Mouse (Mus musculus) c-Kit-positive CD71-positive TER-119-negative erythroid progenitor cells, embryonic 14.5 days (primary cell): ENCODE data around the gene Inpp5k.

Experiments used
- DNase-seq: peaks from one replicate; pipeline ENCODE4 v3.0.0-alpha.2; 2013; ENCODE audit warnings: low read depth

Gene Inpp5k

GRCm38 (mm10) chr11:75620136-75620780 lies 10.5 kb upstream of the Inpp5k start:
- DNase-seq, result no peak

GRCm38 (mm10) chr11:75621426-75621825 lies 9.4 kb upstream of the Inpp5k start:
- no peak for DNase-seq

DNA sequence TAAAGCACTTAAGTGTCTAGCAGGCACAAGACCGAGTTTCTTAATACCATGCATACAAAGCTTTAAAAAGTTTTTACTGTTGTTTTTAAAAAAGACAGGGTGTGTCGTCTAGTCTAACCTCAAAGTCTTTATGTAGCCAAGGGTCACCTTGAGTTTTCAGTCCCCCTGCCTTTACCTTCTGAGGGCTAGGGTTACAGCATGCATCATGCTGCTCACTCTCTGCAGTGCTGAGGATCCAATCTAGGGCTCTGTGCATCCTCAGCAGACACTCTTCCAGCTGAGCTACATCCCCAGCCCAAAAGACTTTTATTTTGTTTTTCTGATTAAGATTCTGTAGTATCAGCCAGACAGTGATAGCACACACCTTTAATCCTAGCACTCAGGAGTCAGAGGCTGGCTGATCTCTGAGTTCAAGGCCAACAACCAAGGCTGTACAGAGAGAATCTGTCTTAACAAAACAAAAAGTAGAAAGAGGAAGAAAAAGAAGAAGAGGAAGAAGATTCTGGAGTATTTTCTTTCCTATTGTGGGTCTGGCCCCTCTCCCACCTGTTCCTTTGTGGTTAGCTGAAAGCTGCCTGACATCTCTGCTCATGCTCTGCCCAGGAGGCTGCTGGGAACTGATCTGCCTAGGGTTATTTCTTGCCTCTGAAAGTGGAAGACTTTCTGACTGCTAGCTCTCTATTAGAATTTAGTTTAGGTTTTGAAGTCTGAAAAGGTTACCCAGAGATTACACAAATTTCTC lies 8.0 kb upstream of the Inpp5k start:
- no peak for DNase-seq

GRCm38 (mm10) chr11:75624102-75624554 lies 6.7 kb upstream of the Inpp5k start:
- DNase-seq, result no peak

- DNase-seq, result no peak
These were observed 5.0 kb upstream of the Inpp5k start for GRCm38 (mm10) chr11:75625820-75626219.

GRCm38 (mm10) chr11:75630098-75630497 lies 690 bp upstream of the Inpp5k start:
- DNase-seq, result no peak

DNA sequence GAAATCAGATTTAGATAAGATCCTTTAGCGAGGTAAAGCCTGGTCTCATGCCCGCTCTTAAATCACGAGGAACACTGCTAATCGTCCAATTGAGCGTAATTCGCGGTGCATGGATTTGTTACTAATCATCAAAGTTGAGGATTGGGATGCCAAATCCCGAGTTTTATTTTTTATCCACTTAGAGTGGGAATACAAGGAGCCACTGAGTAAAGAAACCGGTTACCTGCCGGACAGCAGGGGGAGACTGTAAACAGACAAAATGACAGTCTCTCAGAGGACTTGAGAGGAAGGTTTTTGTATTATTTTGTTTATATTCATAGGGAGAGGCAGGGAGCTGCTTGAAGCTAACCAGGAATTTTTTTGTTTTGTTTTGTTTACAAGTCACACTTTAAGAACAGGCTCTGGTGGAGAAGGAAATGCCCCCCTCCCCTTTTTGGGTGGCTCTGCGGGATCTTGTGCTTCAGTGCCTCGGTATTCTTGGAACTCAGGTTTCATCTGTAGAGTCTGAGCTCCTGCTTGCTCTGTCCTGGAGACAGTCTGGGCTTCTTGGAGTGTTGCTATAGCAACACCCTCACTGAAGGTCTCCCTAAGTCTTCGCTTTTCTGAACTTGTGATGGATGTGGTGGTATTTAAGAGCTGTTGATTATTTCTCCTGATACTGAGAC lies 905 bp downstream of the Inpp5k start:
- peak; percentile 34 for DNase-seq

GRCm38 (mm10) chr11:75632921-75633320 lies 2.1 kb downstream of the Inpp5k start:
- DNase-seq, result no peak

DNA sequence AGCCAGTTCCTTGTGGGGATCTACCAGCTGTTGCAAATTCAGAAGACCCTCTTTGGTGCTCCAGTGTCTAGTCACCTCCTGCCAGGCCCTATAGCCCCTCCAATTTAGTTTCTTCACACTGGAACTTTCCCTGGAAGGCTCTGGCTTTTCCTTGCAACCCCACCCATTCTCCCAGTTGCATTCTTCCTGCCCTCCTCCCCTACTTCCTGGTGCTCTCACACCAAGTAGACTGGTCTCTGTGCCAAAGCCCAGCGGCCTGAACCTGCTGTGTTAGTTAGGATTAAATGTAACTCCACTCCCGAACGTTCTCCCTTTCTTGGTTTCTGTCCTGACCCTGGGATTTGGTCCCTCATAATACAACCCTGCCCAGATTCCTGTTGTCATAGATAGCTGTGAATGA lies 4.0 kb downstream of the Inpp5k start:
- no peak for DNase-seq

GRCm38 (mm10) chr11:75635315-75635714 lies 4.5 kb downstream of the Inpp5k start:
- no peak for DNase-seq

DNA sequence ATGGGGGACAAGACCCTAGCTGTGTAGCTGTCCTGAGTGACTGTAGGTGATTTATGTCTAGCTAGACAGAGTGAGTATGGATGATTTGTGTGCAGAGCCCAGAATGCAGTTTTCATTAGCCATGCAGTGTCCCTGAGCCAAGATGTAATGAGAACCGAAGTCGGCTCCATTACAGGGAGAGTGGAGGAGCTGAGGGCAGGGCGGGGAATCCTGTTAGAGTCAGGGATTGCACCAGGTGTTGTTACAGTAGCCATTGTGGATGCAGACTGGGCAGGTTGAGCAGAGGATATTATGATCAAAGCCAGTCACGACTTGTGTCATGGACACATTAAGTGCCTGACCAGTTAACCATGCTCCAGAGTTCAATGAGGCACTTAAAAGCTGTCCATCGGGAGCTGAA lies 12.5 kb downstream of the Inpp5k start:
- no peak for DNase-seq

DNA sequence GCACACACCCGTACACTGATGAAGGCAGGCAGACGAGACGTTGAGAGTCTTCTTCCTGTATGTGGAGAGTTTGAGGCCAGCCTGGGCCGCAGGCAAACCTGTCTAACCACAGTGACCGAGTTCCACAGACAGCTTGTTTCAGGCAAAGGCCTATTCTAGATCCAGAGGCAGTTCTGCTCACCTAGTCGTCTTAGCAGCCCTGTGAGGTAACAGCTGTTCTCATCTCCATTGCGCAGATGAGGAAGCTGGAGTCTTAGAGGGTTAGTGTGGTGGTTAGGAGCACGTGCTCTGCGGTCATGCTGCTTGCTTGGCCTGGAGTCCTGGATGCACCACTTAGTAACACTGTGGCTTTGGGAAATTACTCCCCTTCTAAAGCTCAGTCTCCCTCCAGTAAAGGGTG lies 13.9 kb downstream of the Inpp5k start:
- no peak for DNase-seq

GRCm38 (mm10) chr11:75647681-75648211 lies 17.0 kb downstream of the Inpp5k start:
- DNase-seq, result no peak

- DNase-seq, result no peak
These were observed 18.4 kb downstream of the Inpp5k start for GRCm38 (mm10) chr11:75649155-75649561.

- no peak for DNase-seq
These were observed 19.5 kb downstream of the Inpp5k start, which contains the start of gene Myo1c for GRCm38 (mm10) chr11:75650311-75650710. Gene Myo1c, plus strand, starts transcription at chr11:75650504.

- DNase-seq, result no peak
These were observed 20.2 kb downstream of the Inpp5k start for GRCm38 (mm10) chr11:75650958-75651425.

- peak; percentile 65 for DNase-seq
These were observed 20.8 kb downstream of the Inpp5k start for GRCm38 (mm10) chr11:75651426-75652221.

DNA sequence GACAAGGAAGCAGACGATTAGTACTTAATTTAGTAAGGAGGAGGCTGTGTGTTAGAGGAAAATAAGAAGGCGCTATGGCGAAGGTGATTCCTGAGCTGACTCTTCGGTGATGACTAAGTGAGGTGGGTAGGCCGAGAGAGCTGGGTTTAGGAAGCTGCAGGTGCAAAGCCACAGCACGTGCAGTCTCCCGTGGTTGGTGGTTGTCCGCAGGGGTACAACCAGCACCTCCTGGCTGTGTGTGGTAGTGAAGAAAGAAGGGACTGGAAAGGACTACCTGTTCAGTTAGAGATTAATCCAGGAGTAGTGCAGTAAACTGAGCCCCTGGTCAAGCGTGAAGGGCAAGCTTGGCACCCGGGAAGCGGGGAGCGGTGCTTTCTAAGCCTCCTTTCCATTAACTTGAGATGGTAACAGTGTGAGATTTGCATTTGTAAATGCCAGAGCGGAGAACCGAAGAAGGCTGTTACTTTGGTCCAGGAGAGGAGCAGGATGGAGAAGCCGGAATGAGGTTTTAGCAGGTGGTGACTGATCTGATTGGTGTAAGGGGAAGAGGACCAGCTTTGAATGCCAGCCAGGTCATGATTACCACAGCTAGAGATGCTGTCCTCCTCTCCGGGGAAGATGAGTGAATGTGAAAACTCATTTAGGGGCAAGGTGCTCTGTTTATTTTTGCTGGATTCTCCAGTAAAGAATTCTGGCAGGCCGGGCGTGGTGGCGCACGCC lies 21.6 kb downstream of the Inpp5k start:
- no peak for DNase-seq

GRCm38 (mm10) chr11:75652942-75653684 lies 22.3 kb downstream of the Inpp5k start:
- no peak for DNase-seq

DNA sequence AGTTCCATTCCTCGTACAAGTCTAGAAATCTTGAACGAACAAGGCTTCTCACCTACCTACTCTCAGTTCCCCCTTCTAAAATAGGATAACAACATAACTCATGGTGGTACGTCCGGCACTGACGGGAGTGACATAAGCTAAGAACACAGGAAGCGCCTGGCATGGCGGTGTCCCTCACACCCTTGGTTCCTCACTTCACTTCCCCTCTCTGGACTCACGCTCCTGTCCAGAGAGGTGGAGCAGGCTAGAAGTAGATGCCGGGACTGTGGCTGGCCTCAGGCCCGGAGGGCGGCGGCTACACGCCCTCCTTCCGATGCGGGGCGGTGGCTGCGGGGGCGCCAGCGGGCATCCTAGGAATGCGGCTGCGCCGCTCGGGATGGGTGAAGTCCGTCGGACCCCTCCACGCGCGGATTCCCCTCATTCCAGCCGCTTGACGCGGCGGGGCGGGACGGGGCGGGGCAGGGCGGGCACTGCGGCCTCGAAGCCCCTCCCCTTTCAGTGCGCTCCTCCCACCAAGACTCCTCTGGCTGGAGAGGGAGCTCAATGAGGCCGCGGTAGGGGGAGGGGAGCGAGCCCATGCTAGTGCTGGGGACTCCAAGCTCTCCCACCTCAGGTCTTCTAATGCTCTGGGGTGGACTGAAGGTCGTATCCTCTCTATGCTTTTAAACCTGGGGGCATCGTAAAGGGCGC lies 23.1 kb downstream of the Inpp5k start:
- DNase-seq, result peak; percentile 83
